Mouse (Mus musculus) olfactory bulb, adult 2 months (tissue): Measurements from ENCODE around the gene Sub1.

Experiments
- CTCF ChIP-seq: fragments of 200-500 bp; IDR thresholded peaks from 2 replicates; pipeline ENCODE4 v1.5.1; 2012; ENCODE audit warnings: low read depth, mild to moderate bottlenecking, low read length, moderate library complexity; ENCODE audit not compliant: insufficient read depth
- POLR2A ChIP-seq: fragments of 200-500 bp; IDR thresholded peaks from 2 replicates; pipeline ENCODE4 v1.6.1; 2012; ENCODE audit warnings: mild to moderate bottlenecking, low read depth, low read length, moderate library complexity; ENCODE audit not compliant: insufficient read depth

DNA sequence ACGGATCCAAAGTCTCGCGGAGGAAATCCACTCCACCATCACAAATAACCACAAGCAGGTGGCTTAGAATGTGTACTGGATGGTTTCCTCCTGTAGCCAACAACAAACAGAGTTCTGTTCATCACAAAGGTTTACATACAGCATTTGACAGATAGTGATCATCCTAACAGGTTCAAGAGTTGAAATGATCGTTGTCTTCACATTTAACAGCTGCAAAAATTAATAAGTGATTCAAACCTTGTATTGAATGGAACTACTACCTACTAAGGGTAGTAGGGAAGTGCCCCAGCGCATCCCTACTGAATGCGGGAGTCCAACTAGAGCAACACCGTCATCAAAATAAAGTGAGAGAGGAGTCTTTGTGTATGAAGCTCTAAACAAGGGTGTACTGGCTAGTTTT lies at the start of gene Sub1:
- TF ChIP-seq POLR2A (no peak), CTCF (no peak)
